Mouse (Mus musculus) midbrain, embryonic 16.5 days (tissue): ENCODE measurements around the gene Emg1. TPM values are rescaled to one million over a fixed set of nuclear protein-coding genes. Genes with fewer than 3 reads are reported as not detected.
A peak's percentile ranks its signal among the peaks of the same experiment; 100 is the strongest.

Source experiments
- ATAC-seq: fragments of 200-750 bp; cut with Nextera tagmentation; 2 replicates; pipeline ENCODE4 v1.8.0; 2017; ENCODE audit warnings: moderate TSS enrichment
- H3K27ac ChIP-seq: fragments of 300-500 bp; sonication (generic); 2 replicates; pipeline ENCODE4 v1.5.1; 2014; ENCODE audit warnings: mild to moderate bottlenecking, low read length, mixed read lengths
- H3K27me3 ChIP-seq: fragments of 300-500 bp; sonication (generic); 2 replicates; pipeline ENCODE4 v1.6.1; 2014; ENCODE audit warnings: low read depth, low read length, mixed read lengths; ENCODE audit not compliant: control insufficient read depth, insufficient read depth
- H3K36me3 ChIP-seq: fragments of 300-500 bp; sonication (generic); 2 replicates; pipeline ENCODE4 v1.6.1; 2014; ENCODE audit warnings: mild to moderate bottlenecking, low read length, moderate library complexity, mixed read lengths; ENCODE audit not compliant: control insufficient read depth, insufficient read depth
- H3K4me1 ChIP-seq: fragments of 300-500 bp; sonication (generic); 2 replicates; pipeline ENCODE4 v1.6.1; 2014; ENCODE audit warnings: mild to moderate bottlenecking, low read length, mixed read lengths; ENCODE audit not compliant: control insufficient read depth, insufficient read depth
- H3K4me2 ChIP-seq: fragments of 300-500 bp; sonication (generic); 2 replicates; pipeline ENCODE4 v1.6.1; 2014; ENCODE audit warnings: mild to moderate bottlenecking, low read length, mixed read lengths
- H3K4me3 ChIP-seq: fragments of 300-500 bp; sonication (generic); 2 replicates; pipeline ENCODE4 v1.5.1; 2014; ENCODE audit warnings: low read depth, mild to moderate bottlenecking, low read length, moderate library complexity, mixed read lengths
- H3K9ac ChIP-seq: fragments of 300-500 bp; sonication (generic); 2 replicates; pipeline ENCODE4 v1.6.1; 2014; ENCODE audit warnings: low read depth, low read length, mixed read lengths
- H3K9me3 ChIP-seq: fragments of 300-500 bp; sonication (generic); replicated peaks from 2 replicates; pipeline ENCODE4 v1.6.1; 2014; ENCODE audit warnings: mild to moderate bottlenecking, low read length, mixed read lengths; ENCODE audit not compliant: control insufficient read depth, poor library complexity, severe bottlenecking
- WGBS: fragments of 180-500 bp; shearing (Covaris S2); extraction: QIAGEN DNeasy Blood & Tissue Kit; methylation state at CpG from one replicate; pipeline ENCODE4 v1.1.7; 2014; 5-methylcytosine and 5-hydroxymethylcytosine counted together
- polyA plus RNA-seq: library from polyadenylated mRNA; unstranded; fragments of >200 nt; fragmentation: Nextera tagmentation; extraction: Ambion mirVana; gene quantifications from 2 replicates; pipeline ENCODE4 v1.2.1, GENCODE M21; 2015

Emg1 gene
- polyA plus RNA-seq, 1 experiment from 2014 or later = 95.3 TPM

DNA sequence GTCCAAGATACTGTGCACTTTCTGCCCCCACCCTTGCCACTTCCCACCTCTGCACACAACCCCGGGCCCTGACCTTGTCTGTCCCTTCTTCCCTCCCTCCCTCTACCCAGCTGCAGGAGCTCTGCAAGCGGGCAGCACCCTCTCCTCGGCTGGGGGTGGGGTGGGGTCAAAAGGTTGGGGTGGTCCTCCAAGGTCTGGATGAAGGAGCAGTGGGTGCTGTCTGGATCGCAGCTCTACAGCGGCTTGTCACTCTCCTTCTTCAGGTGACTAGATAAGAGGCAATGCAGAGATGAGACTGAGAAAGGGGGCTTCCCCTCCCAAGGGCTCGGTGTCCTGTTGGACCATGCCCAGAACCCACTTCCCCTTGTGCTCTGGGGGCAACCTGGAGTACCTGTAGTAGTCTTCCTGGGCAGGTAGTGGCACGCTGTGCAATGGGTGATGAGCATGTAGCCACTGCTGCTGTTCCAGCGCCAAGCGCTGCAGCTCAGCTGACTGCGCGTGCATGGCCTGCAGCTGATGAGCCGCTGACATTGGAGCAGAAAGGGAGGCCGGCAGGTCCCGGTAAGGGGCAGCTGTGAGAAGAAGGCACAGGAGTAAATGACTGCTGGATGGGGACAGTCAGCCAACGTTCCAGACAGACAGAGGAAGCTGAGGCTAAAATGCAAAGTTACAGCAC, 31.0 kb upstream of the Emg1 start:
- WGBS = 93% methylated on average over 15 of the region's 15 CpGs
- Histone ChIP-seq H3K4me2 (no peak overlapping the region), H3K9ac (no peak overlapping the region), H3K36me3 (peaks cover 33% of the 10 kb centered on the region), H3K4me3 (no peak overlapping the region), H3K27me3 (no peaks in the 10 kb centered on the region), H3K27ac (no peak overlapping the region; the same call in 1 of the 2 replicates), H3K4me1 (peaks cover 38% of the 10 kb centered on the region), H3K9me3 (no peaks in the 10 kb centered on the region)
- ATAC-seq = no peak

DNA sequence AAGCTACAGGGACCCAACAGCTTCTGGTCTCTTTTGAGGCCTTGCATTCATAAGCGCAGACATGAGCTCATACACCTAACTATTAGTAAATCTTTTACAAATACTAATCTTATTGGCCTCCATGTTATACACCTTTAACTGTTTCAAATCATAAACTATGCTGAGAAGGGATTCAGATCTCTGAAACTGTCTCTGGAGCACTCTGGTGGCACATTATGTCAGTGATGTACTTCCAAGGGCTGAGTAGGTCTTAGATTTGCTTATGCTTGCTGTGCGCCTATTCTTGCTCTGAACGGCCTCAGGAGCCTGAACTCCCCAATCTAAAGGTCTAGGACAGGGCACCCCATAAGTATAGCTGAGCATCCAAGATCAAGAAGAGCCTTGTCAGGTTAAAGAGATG, 29.9 kb upstream of the Emg1 start:
- peak overlapping the region; percentile 71 for H3K4me3 ChIP-seq
- no peaks in the 10 kb centered on the region for H3K27me3 ChIP-seq
- peak overlapping the region; percentile 94 for H3K27ac ChIP-seq
- peak overlapping the region; percentile 56; the same call in 1 of the 2 replicates for H3K9ac ChIP-seq
- WGBS = 66% methylated on average over 3 of the region's 3 CpGs
- no peaks in the 10 kb centered on the region for H3K9me3 ChIP-seq
- no peak for ATAC-seq
- peaks cover 24% of the 10 kb centered on the region for H3K36me3 ChIP-seq
- peak overlapping the region; percentile 79 for H3K4me2 ChIP-seq
- H3K4me1 ChIP-seq = peaks cover 38% of the 10 kb centered on the region

GRCm38 (mm10) chr6:124740888-124741761, 29.1 kb upstream of the Emg1 start, which contains the start of gene Grcc10:
TSS of gene Grcc10 (minus strand) at chr6:124741374.
- Histone ChIP-seq H3K27ac (peak within 1 kb of the TSS; percentile 94), H3K4me1 (peaks cover 33% of the 10 kb centered on the region), H3K4me2 (peak within 1 kb of the TSS; percentile 79), H3K4me3 (peak within 1 kb of the TSS; percentile 71), H3K9me3 (no peaks in the 10 kb centered on the region), H3K27me3 (no peaks in the 10 kb centered on the region), H3K36me3 (peaks cover 21% of the 10 kb centered on the region), H3K9ac (peak within 1 kb of the TSS; percentile 96)
- ATAC-seq = peak; percentile 87
- under 1% methylated on average over 41 of the region's 41 CpGs for WGBS

GRCm38 (mm10) chr6:124740211-124740887, 28.4 kb upstream of the Emg1 start:
- WGBS = under 1% methylated on average over 29 of the region's 29 CpGs
- H3K27ac ChIP-seq = peak overlapping the region; percentile 94
- no peaks in the 10 kb centered on the region for H3K27me3 ChIP-seq
- ATAC-seq = peak; percentile 32
- H3K4me1 ChIP-seq = peaks cover 29% of the 10 kb centered on the region
- peak overlapping the region; percentile 71 for H3K4me3 ChIP-seq
- H3K36me3 ChIP-seq = peaks cover 21% of the 10 kb centered on the region
- H3K9ac ChIP-seq = peak overlapping the region; percentile 96
- no peaks in the 10 kb centered on the region for H3K9me3 ChIP-seq
- peak overlapping the region; percentile 79 for H3K4me2 ChIP-seq

GRCm38 (mm10) chr6:124739231-124739796, 27.3 kb upstream of the Emg1 start:
- no peak overlapping the region for H3K9ac ChIP-seq
- H3K4me3 ChIP-seq = no peak overlapping the region; the same call in 1 of the 2 replicates
- H3K9me3 ChIP-seq = no peaks in the 10 kb centered on the region
- H3K4me2 ChIP-seq = peak overlapping the region; percentile 79; the same call in 1 of the 2 replicates
- 85% methylated on average over 10 of the region's 10 CpGs for WGBS
- peaks cover 25% of the 10 kb centered on the region for H3K4me1 ChIP-seq
- peaks cover 17% of the 10 kb centered on the region for H3K36me3 ChIP-seq
- H3K27ac ChIP-seq = peak overlapping the region; percentile 94
- H3K27me3 ChIP-seq = no peaks in the 10 kb centered on the region
- ATAC-seq = no peak

GRCm38 (mm10) chr6:124738511-124739023, 26.6 kb upstream of the Emg1 start, which contains the start of gene Ptpn6:
TSS of gene Ptpn6 (minus strand) at chr6:124738714.
- peaks cover 25% of the 10 kb centered on the region for H3K4me1 ChIP-seq
- H3K4me3 ChIP-seq = no peak within 1 kb of the TSS
- peaks cover 12% of the 10 kb centered on the region for H3K36me3 ChIP-seq
- H3K27ac ChIP-seq = peak within 1 kb of the TSS; percentile 94; the same call in 1 of the 2 replicates
- H3K9me3 ChIP-seq = no peaks in the 10 kb centered on the region
- ATAC-seq = no peak
- 17% methylated on average over 15 of the region's 15 CpGs for WGBS
- H3K9ac ChIP-seq = 0 out of 2 replicates have a peak within 1 kb of the TSS, but pooled peaks have one; percentile 25
- H3K4me2 ChIP-seq = no peak within 1 kb of the TSS
- H3K27me3 ChIP-seq = no peaks in the 10 kb centered on the region

DNA sequence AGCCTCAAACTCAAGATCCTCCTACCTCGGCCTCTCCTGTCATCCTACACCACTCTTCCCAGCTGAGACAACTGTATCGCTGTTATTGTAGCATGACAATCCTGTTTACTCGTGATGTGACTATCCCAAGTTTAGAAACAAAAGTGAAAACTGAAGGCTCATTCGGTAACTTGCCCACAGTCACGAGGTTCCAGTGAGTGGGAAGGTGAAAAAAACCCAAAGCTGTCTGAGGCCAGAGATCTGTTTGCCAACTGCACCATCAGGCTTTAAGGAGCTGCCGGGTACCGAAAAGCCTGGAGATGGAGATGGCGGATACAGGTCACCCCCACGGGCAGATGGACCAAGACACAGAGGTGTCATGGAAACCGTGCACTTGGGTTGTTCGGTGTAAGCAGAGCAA, 25.1 kb upstream of the Emg1 start:
- Histone ChIP-seq H3K9me3 (no peaks in the 10 kb centered on the region), H3K4me1 (peaks cover 24% of the 10 kb centered on the region), H3K36me3 (no peaks in the 10 kb centered on the region), H3K27ac (no peak overlapping the region), H3K9ac (no peak overlapping the region), H3K4me3 (no peak overlapping the region), H3K27me3 (no peaks in the 10 kb centered on the region), H3K4me2 (no peak overlapping the region)
- no peak for ATAC-seq
- WGBS = 93% methylated on average over 11 of the region's 11 CpGs

DNA sequence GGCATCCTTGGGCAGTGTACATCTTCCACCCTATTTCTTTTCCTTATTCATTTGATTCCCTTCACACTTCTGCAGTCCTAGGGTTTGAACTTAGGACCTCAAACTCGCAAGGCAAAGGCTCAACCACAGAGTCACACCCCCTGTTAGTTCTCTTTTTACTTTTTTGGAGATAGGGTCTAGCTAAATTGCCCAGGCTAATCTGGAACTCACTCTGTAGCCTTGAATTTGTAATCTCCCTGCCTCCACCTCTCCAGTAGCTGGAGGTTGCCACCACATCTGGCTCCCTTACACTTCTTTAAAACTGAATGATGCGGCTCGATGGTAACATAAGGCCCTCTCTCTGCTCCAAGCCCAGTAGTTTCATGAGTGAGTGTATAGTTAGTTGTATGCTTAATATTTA, 22.4 kb upstream of the Emg1 start:
- no peak overlapping the region for H3K4me3 ChIP-seq
- WGBS = 88% methylated on average over 3 of the region's 3 CpGs
- H3K4me2 ChIP-seq = no peak overlapping the region
- no peaks in the 10 kb centered on the region for H3K9me3 ChIP-seq
- H3K27me3 ChIP-seq = no peaks in the 10 kb centered on the region
- ATAC-seq = no peak
- H3K36me3 ChIP-seq = no peaks in the 10 kb centered on the region
- H3K9ac ChIP-seq = no peak overlapping the region
- no peak overlapping the region for H3K27ac ChIP-seq
- H3K4me1 ChIP-seq = peaks cover 10% of the 10 kb centered on the region
